Mouse (Mus musculus): Measurements from ENCODE around the gene Spint4. TPM values are rescaled to one million over a fixed set of nuclear protein-coding genes. Genes with fewer than 3 reads are reported as not detected.

The Spint4 gene
- not detected for polyA plus RNA-seq (2017; shearing (Covaris generic))

DNA sequence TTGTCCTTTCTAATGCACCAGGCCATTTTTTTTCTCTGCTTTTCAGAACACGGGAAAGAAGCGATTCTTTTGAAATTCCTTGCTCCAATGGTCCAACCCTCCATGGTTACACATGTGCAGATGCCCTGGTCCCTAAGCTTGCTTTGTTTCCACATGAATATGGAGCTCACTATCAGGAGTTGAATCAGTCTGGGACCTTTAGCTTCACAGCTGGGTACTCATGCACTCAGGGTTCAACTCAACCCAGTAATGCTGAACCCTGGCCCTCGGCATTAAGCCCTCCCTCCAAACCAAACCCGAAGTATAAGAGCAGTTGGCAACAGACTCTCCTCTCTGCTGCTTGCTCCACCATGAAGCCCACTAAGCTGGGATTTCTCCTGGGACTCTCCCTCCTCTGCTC is at the start of gene Spint4:
TSS of gene Spint4 (plus strand) at position 301 of the 400 bp plus-strand sequence.

DNA sequence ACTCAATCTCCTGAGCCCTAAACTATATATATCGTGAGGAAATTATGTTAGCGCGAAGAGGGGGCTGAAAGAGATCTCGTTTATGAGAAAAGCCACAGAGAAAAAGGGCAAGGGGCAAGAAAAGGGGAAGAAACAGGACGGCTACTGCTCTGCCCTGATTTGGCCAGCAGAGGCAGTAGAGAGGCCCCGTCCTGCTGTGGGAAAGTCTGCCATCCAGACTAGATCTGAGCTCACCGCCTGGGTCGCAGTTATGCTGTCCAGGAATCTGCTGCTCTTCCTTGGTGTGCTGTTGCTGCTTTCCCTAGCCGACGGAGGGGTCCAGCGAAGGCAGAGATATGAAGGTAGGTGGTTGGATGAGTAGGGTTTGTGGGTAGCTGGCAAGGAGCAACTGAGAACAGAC is 42.4 kb upstream of the Spint4 start, which contains the start of gene Wfdc10:
TSS of gene Wfdc10 (plus strand) at position 189 of the 400 bp plus-strand sequence.

DNA sequence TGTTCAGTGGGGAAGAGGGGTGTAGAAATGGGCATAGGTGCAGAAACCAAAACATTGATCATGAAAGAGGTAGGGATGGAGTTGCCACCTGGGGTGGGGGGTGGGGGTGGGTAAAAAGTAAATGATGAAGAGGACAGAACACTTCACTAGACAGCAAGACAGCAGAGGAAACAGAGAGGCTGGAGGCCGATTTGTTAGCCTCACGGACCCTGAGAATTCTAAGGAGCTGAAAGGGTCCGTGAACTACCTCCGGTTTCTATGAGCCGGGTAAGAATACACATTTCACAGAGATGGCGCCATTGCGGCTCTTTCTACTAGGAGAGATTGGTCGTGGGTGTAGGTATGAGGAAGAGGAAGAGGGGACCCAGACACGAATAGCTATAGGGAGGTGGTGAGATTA is 41.8 kb upstream of the Spint4 start, which contains the start of gene Wfdc9:
TSS of gene Wfdc9 (minus strand) at position 101 of the 400 bp plus-strand sequence.

DNA sequence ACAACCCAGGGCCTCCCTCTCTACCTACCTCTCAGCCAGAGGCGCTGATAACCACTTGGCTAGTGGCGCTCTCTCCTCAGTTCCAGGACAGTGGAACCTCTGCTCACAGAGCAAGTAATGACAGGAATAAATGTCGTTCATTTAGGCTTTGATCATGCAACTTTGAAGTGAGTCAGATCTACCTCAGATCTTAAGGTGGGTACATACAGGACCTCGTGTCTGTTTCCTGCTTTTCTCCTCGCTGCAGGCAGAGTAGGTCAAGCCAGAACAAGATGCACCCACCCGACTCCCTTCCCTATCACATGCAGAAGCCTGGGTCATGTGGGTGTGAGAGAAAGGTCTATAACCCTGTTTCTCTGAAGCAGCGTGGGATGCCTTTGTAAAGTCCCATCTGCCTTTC is 24.3 kb upstream of the Spint4 start, which contains the start of gene Wfdc11:
TSS of gene Wfdc11 (minus strand) at position 101 of the 400 bp plus-strand sequence.

DNA sequence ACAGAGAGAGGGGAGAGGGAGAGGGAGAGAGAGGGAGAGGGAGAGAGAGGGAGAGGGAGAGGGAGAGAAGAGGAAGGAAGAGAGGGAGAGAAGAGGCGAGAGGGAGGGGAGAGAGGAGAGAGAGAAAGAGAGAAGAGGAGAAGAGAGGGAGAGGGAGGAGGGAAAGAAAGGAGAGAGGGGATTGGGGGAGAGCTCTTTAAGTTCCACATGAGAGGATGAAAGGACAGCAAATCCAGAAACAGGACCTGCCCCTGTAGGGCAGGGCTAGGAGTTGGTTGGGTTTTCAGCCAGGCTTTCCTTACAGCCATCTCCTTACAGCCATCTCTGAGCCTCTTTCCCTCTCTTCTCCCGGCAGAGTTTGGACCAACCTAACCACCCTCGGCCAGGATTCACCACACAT is 13.5 kb upstream of the Spint4 start, which contains the start of gene Wfdc13:
TSS of gene Wfdc13 (plus strand) at position 301 of the 400 bp plus-strand sequence.

DNA sequence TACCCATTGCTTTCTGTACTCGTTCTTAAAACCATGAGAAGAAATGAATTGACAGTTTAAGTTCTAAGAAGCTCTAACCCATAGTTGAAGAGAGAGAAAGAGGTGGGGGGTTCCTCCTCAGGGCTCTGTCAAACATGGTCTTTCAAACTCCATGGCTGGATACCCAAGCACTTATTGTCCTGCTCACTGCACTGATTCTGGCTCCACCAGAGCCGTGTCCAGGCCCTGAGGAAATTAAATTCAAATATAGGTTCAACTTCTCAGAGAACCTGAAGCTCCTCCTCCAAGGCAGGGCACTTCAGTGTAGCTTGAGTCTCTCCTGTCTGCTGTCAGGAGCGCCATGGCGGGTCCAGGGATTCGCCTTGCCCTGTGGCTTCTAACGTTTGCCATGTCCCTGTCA is 16.7 kb downstream of the Spint4 start, which contains the start of gene Spint5:
TSS of gene Spint5 (plus strand) at position 301 of the 400 bp plus-strand sequence.

DNA sequence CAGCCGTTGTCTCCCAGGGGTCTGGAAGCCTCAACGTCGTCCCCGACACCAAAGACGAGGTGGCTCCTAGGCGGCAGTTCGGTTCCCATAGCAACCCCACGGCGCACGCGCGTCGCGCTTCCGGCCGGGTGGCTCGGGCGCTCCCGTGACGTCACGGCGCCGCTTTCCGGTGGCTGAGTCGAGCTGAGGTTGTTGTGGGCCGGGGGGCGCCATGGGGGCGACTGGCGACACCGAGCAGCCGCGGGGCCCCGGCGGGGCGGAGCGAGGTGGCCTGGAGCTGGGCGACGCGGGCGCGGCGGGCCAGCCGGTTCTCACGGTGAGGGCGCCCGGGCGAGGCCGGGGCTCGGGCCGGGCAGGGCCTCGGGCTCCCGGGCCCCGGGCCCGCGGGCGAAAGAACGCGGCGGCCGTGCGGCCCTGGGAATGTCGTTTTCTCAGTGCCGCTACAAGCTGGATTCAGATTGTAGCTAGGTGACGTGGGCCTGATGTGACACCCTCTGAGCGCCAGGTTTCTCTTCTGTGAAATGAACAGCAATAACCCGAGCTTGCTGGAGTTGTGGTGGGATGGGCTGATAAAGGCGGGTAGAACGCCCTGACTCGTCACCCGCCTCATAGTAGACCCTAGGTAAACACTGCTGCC is 47.7 kb downstream of the Spint4 start, which contains the start of the genes Wfdc3 and Dnttip1:
TSS of gene Wfdc3 (minus strand) at position 89 of the 637 bp plus-strand sequence.
TSS of gene Dnttip1 (plus strand) at position 141 of the 637 bp plus-strand sequence.

Other genes with a start within 250 kb of the Spint4 start
- gene Sys1, start 241.5 kb upstream of the Spint4 start, polyA plus RNA-seq (2017; shearing (Covaris generic)), result 27.2 TPM
- gene Gm20458, start 237.5 kb upstream of the Spint4 start, polyA plus RNA-seq (2017; shearing (Covaris generic)), result 1.4 TPM
- gene Trp53tg5, start 224.8 kb upstream of the Spint4 start, polyA plus RNA-seq (2017; shearing (Covaris generic)), result 0.33 TPM
- gene Dbndd2, start 212.4 kb upstream of the Spint4 start, polyA plus RNA-seq (2017; shearing (Covaris generic)), result 7.6 TPM
- 26.3 TPM for gene Pigt, start 201.0 kb upstream of the Spint4 start, polyA plus RNA-seq (2017; shearing (Covaris generic))
- 3.1 TPM for gene Wfdc2, start 136.1 kb upstream of the Spint4 start, polyA plus RNA-seq (2017; shearing (Covaris generic))
- not detected for gene Spint3, start 125.0 kb upstream of the Spint4 start, polyA plus RNA-seq (2017; shearing (Covaris generic))
- gene Wfdc6a, start 113.1 kb upstream of the Spint4 start, polyA plus RNA-seq (2017; shearing (Covaris generic)), result not detected
- not detected for gene Eppin, start 104.9 kb upstream of the Spint4 start, polyA plus RNA-seq (2017; shearing (Covaris generic))
- not detected for gene Wfdc6b, start 85.0 kb upstream of the Spint4 start, polyA plus RNA-seq (2017; shearing (Covaris generic))
- gene Wfdc8, start 84.9 kb upstream of the Spint4 start, polyA plus RNA-seq (2017; shearing (Covaris generic)), result not detected
- gene Wfdc16, start 59.7 kb upstream of the Spint4 start, polyA plus RNA-seq (2017; shearing (Covaris generic)), result not detected
- gene Wfdc10, start 42.5 kb upstream of the Spint4 start, polyA plus RNA-seq (2017; shearing (Covaris generic)), result not detected
- gene Wfdc9, start 41.9 kb upstream of the Spint4 start, polyA plus RNA-seq (2017; shearing (Covaris generic)), result not detected
- gene Wfdc11, start 24.4 kb upstream of the Spint4 start, polyA plus RNA-seq (2017; shearing (Covaris generic)), result not detected
- not detected for gene Wfdc13, start 13.4 kb upstream of the Spint4 start, polyA plus RNA-seq (2017; shearing (Covaris generic))
- gene Spint5, start 16.8 kb downstream of the Spint4 start, polyA plus RNA-seq (2017; shearing (Covaris generic)), result not detected
- not detected for gene Wfdc3, start 47.4 kb downstream of the Spint4 start, polyA plus RNA-seq (2017; shearing (Covaris generic))
- gene Dnttip1, start 47.5 kb downstream of the Spint4 start, polyA plus RNA-seq (2017; shearing (Covaris generic)), result 18.1 TPM
- 11.8 TPM for gene Ube2c, start 71.4 kb downstream of the Spint4 start, polyA plus RNA-seq (2017; shearing (Covaris generic))
- not detected for gene Tnnc2, start 81.5 kb downstream of the Spint4 start, polyA plus RNA-seq (2017; shearing (Covaris generic))
- 7.6 TPM for gene Snx21, start 87.3 kb downstream of the Spint4 start, polyA plus RNA-seq (2017; shearing (Covaris generic))
- gene Acot8, start 106.4 kb downstream of the Spint4 start, polyA plus RNA-seq (2017; shearing (Covaris generic)), result 39.6 TPM
- 10.0 TPM for gene Zswim3, start 106.6 kb downstream of the Spint4 start, polyA plus RNA-seq (2017; shearing (Covaris generic))
- 32.2 TPM for gene Zswim1, start 124.2 kb downstream of the Spint4 start, polyA plus RNA-seq (2017; shearing (Covaris generic))
- not detected for gene Spata25, start 130.0 kb downstream of the Spint4 start, polyA plus RNA-seq (2017; shearing (Covaris generic))
- gene Ctsa, start 134.4 kb downstream of the Spint4 start, polyA plus RNA-seq (2017; shearing (Covaris generic)), result 241 TPM
- gene Neurl2, start 135.0 kb downstream of the Spint4 start, polyA plus RNA-seq (2017; shearing (Covaris generic)), result 2.6 TPM
- 1.0 TPM for gene Pltp, start 159.2 kb downstream of the Spint4 start, polyA plus RNA-seq (2017; shearing (Covaris generic))
- gene Pcif1, start 180.8 kb downstream of the Spint4 start, polyA plus RNA-seq (2017; shearing (Covaris generic)), result 142 TPM
- gene Zfp335, start 213.3 kb downstream of the Spint4 start, polyA plus RNA-seq (2017; shearing (Covaris generic)), result 53.5 TPM
- gene Mmp9, start 242.3 kb downstream of the Spint4 start, polyA plus RNA-seq (2017; shearing (Covaris generic)), result 11.9 TPM